Comparison of ENCODE assay signal across 8 mouse cellular contexts in genomic region chr9:53404753-53405722, GRCm38 (mm10). TPM values are rescaled to one million over a fixed set of nuclear protein-coding genes. Genes with fewer than 3 reads are reported as not detected.
DNase-seq lines count a peak whose midpoint lies in the region; ATAC-seq and TF ChIP-seq lines count a peak whose summit lies in the region.

No protein-coding gene starts in this region.

- TF ChIP-seq CTCF in intestine, postnatal 0 days (IDR thresholded peaks at IDR 0.05; ENCODE audit: low read depth) = no peak

- DNase-seq in urinary bladder, postnatal 14 days (ENCODE audit: low spot score) = peak; percentile 58
- DNase-seq in urinary bladder, adult 2 months (ENCODE audit: low spot score) = no peak
- DNase-seq in heart, adult 18-20 months = peak; percentile 83 to 85
- peak; percentile 42 to 50 for DNase-seq in left cerebral cortex, postnatal 36 days (ENCODE audit: low spot score in 2 of 2)
- peak; percentile 73 for DNase-seq in right cerebral cortex, postnatal 4 days

- no peaks in the 10 kb centered on the region for H3K27me3 ChIP-seq in embryonic facial prominence, embryonic 13.5 days
- no peaks in the 10 kb centered on the region for H3K27me3 ChIP-seq in intestine, postnatal 0 days (replicated peaks; ENCODE audit: control insufficient read depth, insufficient read depth, low read length)

- H3K4me2 ChIP-seq in embryonic facial prominence, embryonic 13.5 days = peak overlapping the region; percentile 60
- H3K4me2 ChIP-seq in intestine, postnatal 0 days (replicated peaks; ENCODE audit: low read depth) = peak overlapping the region; percentile 69

- peak overlapping the region; percentile 66 for H3K9ac ChIP-seq in embryonic facial prominence, embryonic 13.5 days
- H3K9ac ChIP-seq in intestine, postnatal 0 days (ENCODE audit: low read depth, low read length) = no peak overlapping the region

- intact Hi-C loops in left cerebral cortex, postnatal 36 days (cut with DNase I) = no loop called here

- no peaks in the 10 kb centered on the region for H3K36me3 ChIP-seq in embryonic facial prominence, embryonic 13.5 days
- H3K36me3 ChIP-seq in intestine, postnatal 0 days (ENCODE audit: control insufficient read depth, insufficient read depth) = 0 out of 2 replicates have a peak, but pooled peaks cover under 1% of the 10 kb centered on the region

- peaks cover 22% of the 10 kb centered on the region for H3K4me1 ChIP-seq in embryonic facial prominence, embryonic 13.5 days
- H3K4me1 ChIP-seq in intestine, postnatal 0 days (replicated peaks; ENCODE audit: control insufficient read depth, insufficient read depth, low read length) = no peaks in the 10 kb centered on the region; the same call in 1 of the 2 replicates

- peak overlapping the region; percentile 44 for H3K4me3 ChIP-seq in embryonic facial prominence, embryonic 13.5 days
- peak overlapping the region; percentile 29 for H3K4me3 ChIP-seq in intestine, postnatal 0 days (ENCODE audit: low read depth, low read length)

- no peaks in the 10 kb centered on the region for H3K9me3 ChIP-seq in embryonic facial prominence, embryonic 13.5 days
- H3K9me3 ChIP-seq in intestine, postnatal 0 days (ENCODE audit: control insufficient read depth) = no peaks in the 10 kb centered on the region

- peak overlapping the region; percentile 78 for H3K27ac ChIP-seq in embryonic facial prominence, embryonic 13.5 days
- H3K27ac ChIP-seq in intestine, postnatal 0 days (ENCODE audit: low read depth, low read length) = no peak overlapping the region

- ATAC-seq in embryonic facial prominence, embryonic 13.5 days (ENCODE audit: insufficient number of reproducible peaks, insufficient read depth, low FRiP score, low TSS enrichment, low read depth) = peak; percentile 52
- ATAC-seq in intestine, postnatal 0 days = peak; percentile 66
- peak; percentile 89 for ATAC-seq in megakaryocyte-erythroid progenitor cell, adult 5-6 weeks (replicated peaks; ENCODE audit: low FRiP score, low TSS enrichment, poor library complexity, severe bottlenecking)

- 26% methylated on average over 21 of the region's 21 CpGs for WGBS in embryonic facial prominence, embryonic 13.5 days
- WGBS in intestine, postnatal 0 days = 26% methylated on average over 21 of the region's 21 CpGs

RNA-seq across cellular contexts. Expression of gene 4930550C14Rik, which starts 2.9 kb away (rescaled TPM):
- 1.1 and 1.7 TPM in 2 replicates for polyA plus RNA-seq in urinary bladder, adult 2 months (2012; rRNA removed)
- 1.1 and 2.0 TPM in 2 replicates for polyA plus RNA-seq in embryonic facial prominence, embryonic 13.5 days (2015; fragmentation: Nextera tagmentation; extraction: Ambion mirVana)
- not detected for total RNA-seq in heart, adult 18-20 months (2021)
- polyA plus RNA-seq in intestine, postnatal 0 days (2015; fragmentation: Nextera tagmentation; extraction: Ambion mirVana) = 0.26 and 0.58 TPM in 2 replicates
- 1 to 10 TPM in 1 of 2 experiments, under 1 TPM in 1; 0.30 to 1.2 TPM for total RNA-seq in left cerebral cortex, postnatal 36 days (2021)
- not detected in 2 replicates for total RNA-seq in megakaryocyte-erythroid progenitor cell, adult 5-6 weeks (2014; fragmentation: Nextera tagmentation)
- total RNA-seq in megakaryocyte-erythroid progenitor cell, adult 5-6 weeks (2017) = 0.38 and 0.84 TPM in 2 replicates

RNA-seq across cellular contexts. Expression of gene Kdelc2, which starts 21.2 kb away (rescaled TPM):
- polyA plus RNA-seq in urinary bladder, adult 2 months (2012; rRNA removed) = 14.1 and 22.2 TPM in 2 replicates
- polyA plus RNA-seq in embryonic facial prominence, embryonic 13.5 days (2015; fragmentation: Nextera tagmentation; extraction: Ambion mirVana) = 20.7 TPM in 2 replicates
- 1 to 10 TPM; 8.1 to 9.0 TPM for total RNA-seq in heart, adult 18-20 months (2021)
- 10.5 and 11.7 TPM in 2 replicates for polyA plus RNA-seq in intestine, postnatal 0 days (2015; fragmentation: Nextera tagmentation; extraction: Ambion mirVana)
- 1 to 10 TPM; 6.1 to 6.6 TPM for total RNA-seq in left cerebral cortex, postnatal 36 days (2021)
- total RNA-seq in megakaryocyte-erythroid progenitor cell, adult 5-6 weeks (2014; fragmentation: Nextera tagmentation) = 1.6 and 1.7 TPM in 2 replicates
- 0.94 and 4.5 TPM in 2 replicates for total RNA-seq in megakaryocyte-erythroid progenitor cell, adult 5-6 weeks (2017)
